Mouse (Mus musculus) forebrain, postnatal 0 days (tissue): ENCODE measurements around the gene Fbxl3. TPM values are rescaled to one million over a fixed set of nuclear protein-coding genes. Genes with fewer than 3 reads are reported as not detected.

Source experiments
- ATAC-seq: fragments of 200-750 bp; cut with Nextera tagmentation; 2 replicates; pipeline ENCODE4 v1.8.0; 2017; ENCODE audit warnings: mild to moderate bottlenecking, moderate library complexity
- DNase-seq: peaks from one replicate; pipeline ENCODE4 v3.0.0-alpha.2; 2015
- H3K27ac ChIP-seq: fragments of 300-500 bp; sonication (generic); 2 replicates; pipeline ENCODE4 v1.5.1; 2014; ENCODE audit warnings: low read depth, mild to moderate bottlenecking, antibody characterized with exemption, low read length, moderate library complexity, mixed read lengths
- H3K27me3 ChIP-seq: fragments of 300-500 bp; sonication (generic); 2 replicates; pipeline ENCODE4 v1.6.1; 2014; ENCODE audit warnings: mild to moderate bottlenecking, low read length, mixed read lengths; ENCODE audit not compliant: insufficient read depth
- H3K36me3 ChIP-seq: fragments of 300-500 bp; sonication (generic); 2 replicates; pipeline ENCODE4 v1.6.1; 2014; ENCODE audit warnings: mild to moderate bottlenecking, moderate library complexity; ENCODE audit not compliant: insufficient read depth
- H3K4me1 ChIP-seq: fragments of 300-500 bp; sonication (generic); 2 replicates; pipeline ENCODE4 v1.6.1; 2014; ENCODE audit warnings: antibody characterized with exemption; ENCODE audit not compliant: insufficient read depth
- H3K4me2 ChIP-seq: fragments of 300-500 bp; sonication (generic); 2 replicates; pipeline ENCODE4 v1.6.1; 2014; ENCODE audit warnings: low read depth, mild to moderate bottlenecking, moderate library complexity
- H3K4me3 ChIP-seq: fragments of 300-500 bp; sonication (generic); 2 replicates; pipeline ENCODE4 v1.5.1; 2014; ENCODE audit warnings: low read depth, low read length, mixed read lengths
- H3K9ac ChIP-seq: fragments of 300-500 bp; sonication (generic); 2 replicates; pipeline ENCODE4 v1.6.1; 2014; ENCODE audit warnings: mild to moderate bottlenecking
- H3K9me3 ChIP-seq: fragments of 300-500 bp; sonication (generic); 2 replicates; pipeline ENCODE4 v1.6.1; 2016; ENCODE audit warnings: low read length
- CTCF ChIP-seq: sonication (generic); IDR thresholded peaks from 2 replicates; pipeline ENCODE4 v1.5.1; 2016; ENCODE audit warnings: antibody characterized with exemption, control low read depth, low read depth
- WGBS: fragments of 180-500 bp; shearing (Covaris S2); extraction: QIAGEN DNeasy Blood & Tissue Kit; methylation state at CpG from one replicate; pipeline ENCODE4 v1.1.7; 2014; 5-methylcytosine and 5-hydroxymethylcytosine counted together
- polyA plus RNA-seq: library from polyadenylated mRNA; unstranded; fragments of >200 nt; fragmentation: Nextera tagmentation; extraction: Ambion mirVana; gene quantifications from 2 replicates; pipeline ENCODE4 v1.2.1, GENCODE M21; 2015
- total RNA-seq: library from RNA; depleted of rRNA; stranded (reverse); fragments of >200 nt; gene quantifications from 2 replicates; pipeline ENCODE4 v1.2.3, GENCODE M21; 2014; rRNA removed

The Fbxl3 gene
- total and polyA plus RNA-seq, 2 experiments from 2014 or later = 22.7 to 77.4 TPM

GRCm38 (mm10) chr14:103046677-103047076, 52.7 kb downstream of the Fbxl3 start, which contains the start of gene Acod1:
TSS of gene Acod1 (plus strand) at chr14:103046977.
- ATAC-seq (no peak), DNase-seq (no peak)
- TF ChIP-seq CTCF = no peak
- Histone ChIP-seq H3K27ac (no peak within 1 kb of the TSS), H3K9ac (no peak within 1 kb of the TSS), H3K36me3 (no peaks in the 10 kb centered on the region), H3K4me1 (no peaks in the 10 kb centered on the region), H3K27me3 (no peaks in the 10 kb centered on the region), H3K9me3 (no peaks in the 10 kb centered on the region), H3K4me2 (no peak within 1 kb of the TSS), H3K4me3 (no peak within 1 kb of the TSS)
- 89% methylated on average over 2 of the region's 2 CpGs for WGBS

- Histone ChIP-seq H3K4me3 (no peak overlapping the region), H3K4me1 (no peaks in the 10 kb centered on the region), H3K4me2 (no peak overlapping the region), H3K27ac (no peak overlapping the region), H3K27me3 (no peaks in the 10 kb centered on the region), H3K36me3 (no peaks in the 10 kb centered on the region), H3K9me3 (no peaks in the 10 kb centered on the region), H3K9ac (no peak overlapping the region)
- DNase-seq = no peak
- TF ChIP-seq CTCF = no peak
- no peak for ATAC-seq
- WGBS = 91% methylated on average over 3 of the region's 3 CpGs
Measured at GRCm38 (mm10) chr14:103037016-103037415, 62.4 kb downstream of the Fbxl3 start.

- H3K9me3 ChIP-seq = no peaks in the 10 kb centered on the region
- H3K27me3 ChIP-seq = no peaks in the 10 kb centered on the region
- H3K4me3 ChIP-seq = no peak overlapping the region
- H3K27ac ChIP-seq = no peak overlapping the region
- WGBS = 87% methylated on average over 9 of the region's 9 CpGs
- no peak overlapping the region for H3K4me2 ChIP-seq
- no peak for TF ChIP-seq CTCF
- no peak overlapping the region for H3K9ac ChIP-seq
- H3K36me3 ChIP-seq = no peaks in the 10 kb centered on the region
- DNase-seq (no peak), ATAC-seq (no peak)
- H3K4me1 ChIP-seq = no peaks in the 10 kb centered on the region
Measured at GRCm38 (mm10) chr14:103034076-103034475, 65.3 kb downstream of the Fbxl3 start.

GRCm38 (mm10) chr14:103033271-103033823, 66.0 kb downstream of the Fbxl3 start:
- no peak for TF ChIP-seq CTCF
- DNase-seq = no peak
- Histone ChIP-seq H3K27me3 (no peaks in the 10 kb centered on the region), H3K9me3 (no peaks in the 10 kb centered on the region), H3K36me3 (no peaks in the 10 kb centered on the region), H3K4me2 (no peak overlapping the region), H3K27ac (no peak overlapping the region), H3K4me1 (no peaks in the 10 kb centered on the region), H3K4me3 (no peak overlapping the region), H3K9ac (no peak overlapping the region)
- ATAC-seq = no peak
- WGBS = 82% methylated on average over 10 of the region's 10 CpGs

Other genes with a start within 250 kb of the Fbxl3 start
- gene Kctd12, start 116.9 kb downstream of the Fbxl3 start, total RNA-seq = 101 TPM in 2 replicates
- 12.4 and 14.3 TPM in 2 replicates for gene Kctd12, start 116.9 kb downstream of the Fbxl3 start, polyA plus RNA-seq
- gene Acod1, start 52.6 kb downstream of the Fbxl3 start, total RNA-seq = 0.08 TPM in 1 of 2 replicates, not detected in the other
- not detected in 2 replicates for gene Acod1, start 52.6 kb downstream of the Fbxl3 start, polyA plus RNA-seq
- 7.6 and 8.8 TPM in 2 replicates for gene Cln5, start 29.4 kb downstream of the Fbxl3 start, total RNA-seq
- gene Cln5, start 29.4 kb downstream of the Fbxl3 start, polyA plus RNA-seq = 7.2 and 9.7 TPM in 2 replicates
- 93.1 and 113 TPM in 2 replicates for gene Mycbp2, start 247.2 kb upstream of the Fbxl3 start, total RNA-seq
- 35.2 and 49.3 TPM in 2 replicates for gene Mycbp2, start 247.2 kb upstream of the Fbxl3 start, polyA plus RNA-seq